Mouse (Mus musculus): ENCODE measurements at regions not wholly inside any gene's neighbourhood (a gene's known extent, or its start where the extent isn't known, plus 50 kb on each side); places are given as distances from the start of the nearest gene placed in this dataset.

- DNase-seq (ENCODE audit: low spot score), result no peak
Measured at GRCm38 (mm10) chr14:62084047-62084446, 208.3 kb upstream of the Rnaseh2b start.

DNA sequence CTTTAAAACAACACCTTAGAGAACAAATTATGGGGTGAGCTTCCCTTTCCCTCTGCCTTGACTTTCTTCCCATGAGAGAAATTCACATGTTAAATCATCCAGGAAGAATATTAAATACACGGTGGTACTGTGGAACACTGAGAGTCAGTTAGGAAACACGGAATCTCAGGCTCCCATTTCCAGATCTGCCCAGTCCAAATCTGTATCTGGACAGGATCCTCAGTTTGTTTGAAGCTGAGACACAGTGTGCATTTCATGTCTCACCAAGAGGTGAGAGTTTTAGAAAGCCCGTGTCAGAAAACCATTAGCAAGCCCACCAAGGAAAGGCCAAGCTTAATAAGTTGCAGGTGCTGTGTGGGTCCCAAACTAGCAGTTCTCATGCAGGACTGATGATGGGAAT is 204.2 kb upstream of the Rnaseh2b start:
- no peak for DNase-seq (ENCODE audit: low spot score)

- no peak for DNase-seq (ENCODE audit: low spot score)
Measured at GRCm38 (mm10) chr14:62117532-62117931, 174.9 kb upstream of the Rnaseh2b start.

- DNase-seq (ENCODE audit: low spot score), result no peak
Measured at GRCm38 (mm10) chr14:62118542-62118953, 173.8 kb upstream of the Rnaseh2b start.

GRCm38 (mm10) chr14:62128918-62129317 is 163.5 kb upstream of the Rnaseh2b start:
- no peak for DNase-seq (ENCODE audit: low spot score)

- no peak for DNase-seq (ENCODE audit: low spot score)
Measured at GRCm38 (mm10) chr14:62132353-62132816, 160.0 kb upstream of the Rnaseh2b start.

DNA sequence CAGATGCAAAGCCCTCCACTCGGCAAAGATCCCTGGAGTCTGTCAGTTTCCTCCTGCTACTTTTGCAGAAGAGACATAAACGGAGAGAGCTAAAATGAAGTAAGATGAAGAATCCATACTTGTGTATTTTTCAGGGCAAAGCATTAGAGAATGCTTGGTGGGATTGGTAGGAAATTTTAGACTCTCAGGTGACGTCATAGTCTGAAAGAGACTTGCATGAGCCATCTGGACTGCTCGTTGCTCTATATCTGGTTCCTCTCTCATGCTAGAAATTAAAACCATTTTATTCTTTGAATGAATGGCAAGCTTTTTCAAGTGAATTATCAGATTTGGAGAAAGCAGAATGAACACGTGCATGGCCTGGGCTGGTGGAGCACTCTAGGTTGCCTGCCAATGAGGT is 154.4 kb upstream of the Rnaseh2b start:
- no peak for DNase-seq (ENCODE audit: low spot score)

- DNase-seq (ENCODE audit: low spot score), result no peak
Measured at GRCm38 (mm10) chr14:62144385-62145030, 147.9 kb upstream of the Rnaseh2b start.

GRCm38 (mm10) chr14:62157038-62157716 is 135.2 kb upstream of the Rnaseh2b start:
- no peak for DNase-seq (ENCODE audit: low spot score)

DNA sequence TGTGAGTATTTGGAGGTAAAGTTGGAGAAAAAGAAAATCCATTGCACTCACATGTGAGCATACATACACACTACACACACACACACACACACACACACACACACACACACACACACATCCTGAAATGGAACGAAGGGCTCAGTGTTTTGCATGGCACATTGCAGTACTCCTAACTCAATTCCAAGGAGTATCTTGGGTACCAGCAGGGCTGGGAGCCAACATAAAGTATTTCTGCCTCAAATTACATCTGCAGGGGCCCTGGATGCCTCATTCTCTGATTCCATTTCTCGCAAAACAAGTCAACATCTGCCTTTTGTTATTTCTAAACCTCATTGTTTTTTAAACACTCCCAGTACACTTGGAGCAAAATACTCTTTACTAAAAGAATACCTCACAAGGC is 132.7 kb upstream of the Rnaseh2b start:
- no peak for DNase-seq (ENCODE audit: low spot score)

GRCm38 (mm10) chr14:62163120-62163796 is 129.1 kb upstream of the Rnaseh2b start:
- DNase-seq (ENCODE audit: low spot score), result peak; percentile 58

GRCm38 (mm10) chr14:62164918-62165317 is 127.5 kb upstream of the Rnaseh2b start:
- DNase-seq (ENCODE audit: low spot score), result no peak

DNA sequence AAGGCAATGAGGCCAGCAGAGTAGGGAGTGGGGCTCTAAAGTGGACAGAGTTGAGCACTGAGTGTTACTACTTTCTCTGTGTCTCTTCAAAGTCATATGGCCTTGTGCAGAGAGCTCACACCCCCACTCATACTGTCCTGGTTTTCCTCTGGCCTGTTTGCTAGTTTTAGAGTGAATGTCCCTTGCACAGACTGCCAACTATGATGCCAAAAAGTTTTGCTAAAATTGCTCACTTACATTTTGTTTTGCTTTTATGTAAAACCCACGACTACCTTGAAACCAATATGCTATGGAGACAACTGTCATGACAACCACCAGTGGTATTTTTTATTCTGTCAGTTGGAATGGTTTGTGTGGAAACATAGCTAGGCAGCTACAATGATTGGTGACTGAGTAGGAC is 126.4 kb upstream of the Rnaseh2b start:
- no peak for DNase-seq (ENCODE audit: low spot score)

- no peak for DNase-seq (ENCODE audit: low spot score)
Measured at GRCm38 (mm10) chr14:62166596-62166995, 125.8 kb upstream of the Rnaseh2b start.

DNA sequence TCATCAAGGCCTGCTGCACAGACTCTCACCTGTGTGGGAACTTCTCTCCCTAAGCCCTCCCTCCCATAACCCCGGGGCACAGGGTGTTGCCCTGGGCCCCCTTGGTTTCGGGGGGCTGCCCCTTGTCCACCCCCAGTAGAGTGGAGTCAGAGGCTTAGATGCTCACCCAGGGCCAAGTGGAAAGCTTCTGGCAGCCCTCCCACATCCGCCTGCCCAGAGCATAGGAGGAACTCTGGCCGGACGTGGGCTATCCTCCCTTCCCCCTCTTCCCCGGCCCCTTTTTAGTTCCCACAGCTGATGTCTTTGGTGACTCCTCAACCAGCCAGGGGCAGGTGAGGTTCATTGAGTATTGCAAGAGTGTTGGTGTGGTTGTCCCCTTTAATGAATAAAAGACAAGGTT is 125.3 kb upstream of the Rnaseh2b start:
- DNase-seq (ENCODE audit: low spot score), result no peak

GRCm38 (mm10) chr14:62168711-62169110 is 123.7 kb upstream of the Rnaseh2b start:
- DNase-seq (ENCODE audit: low spot score), result no peak

DNA sequence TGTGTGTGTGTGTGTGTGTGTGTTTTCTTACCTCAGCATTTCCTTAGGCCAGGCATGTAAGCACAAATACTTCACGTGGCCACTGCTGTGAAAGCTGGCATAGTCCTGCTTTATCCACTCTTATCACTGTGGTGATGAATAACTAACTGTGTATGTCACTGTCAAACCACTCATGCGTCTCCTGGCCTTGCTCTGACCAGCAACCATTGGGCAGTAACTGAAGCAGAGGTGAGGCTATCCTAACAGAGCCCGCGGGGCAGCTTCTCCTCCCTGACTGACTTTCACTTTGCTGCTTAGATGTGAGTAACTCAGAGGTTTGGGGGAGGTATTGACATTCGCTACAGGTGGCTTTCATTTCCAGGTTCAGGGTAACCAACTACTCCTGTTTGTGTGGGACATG is 122.0 kb upstream of the Rnaseh2b start:
- no peak for DNase-seq (ENCODE audit: low spot score)

DNA sequence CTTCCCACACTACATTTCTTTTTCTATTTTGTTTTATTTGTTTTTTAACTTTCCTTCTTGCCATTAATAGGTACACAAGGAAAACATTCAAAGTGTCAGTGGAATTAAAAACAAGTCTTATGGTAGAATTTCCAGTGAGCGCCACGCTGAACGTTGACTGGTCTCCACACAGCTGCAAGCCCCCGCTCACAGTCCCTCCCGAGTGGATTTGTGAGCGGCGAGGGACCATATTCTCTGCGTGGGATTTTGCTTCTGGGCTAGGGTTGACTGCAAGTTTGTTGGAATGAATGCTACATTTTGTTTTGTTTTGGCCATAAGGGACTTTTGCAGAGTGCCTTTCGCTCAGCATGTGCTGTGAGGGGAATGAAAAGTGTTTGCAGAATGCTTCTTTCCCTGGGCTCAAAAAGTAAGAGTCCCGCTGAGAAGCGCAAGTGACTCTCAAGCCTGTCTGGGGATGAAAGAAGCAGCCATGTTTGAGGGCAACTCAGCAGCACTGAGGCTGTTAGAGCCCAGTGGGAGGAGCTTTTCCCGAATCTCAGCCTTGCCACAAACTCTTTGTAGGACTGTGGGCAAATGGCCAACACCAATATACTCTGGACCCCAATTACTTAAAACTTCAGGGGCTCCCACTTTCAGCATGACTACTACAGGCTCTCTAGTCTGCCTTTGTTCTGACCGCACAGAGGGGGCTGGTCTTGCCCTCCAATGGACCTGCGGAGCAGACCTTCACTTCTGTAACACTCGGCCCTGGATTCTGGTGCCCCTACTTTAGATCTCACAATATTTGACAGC is 120.9 kb upstream of the Rnaseh2b start:
- DNase-seq (ENCODE audit: low spot score), result no peak

DNA sequence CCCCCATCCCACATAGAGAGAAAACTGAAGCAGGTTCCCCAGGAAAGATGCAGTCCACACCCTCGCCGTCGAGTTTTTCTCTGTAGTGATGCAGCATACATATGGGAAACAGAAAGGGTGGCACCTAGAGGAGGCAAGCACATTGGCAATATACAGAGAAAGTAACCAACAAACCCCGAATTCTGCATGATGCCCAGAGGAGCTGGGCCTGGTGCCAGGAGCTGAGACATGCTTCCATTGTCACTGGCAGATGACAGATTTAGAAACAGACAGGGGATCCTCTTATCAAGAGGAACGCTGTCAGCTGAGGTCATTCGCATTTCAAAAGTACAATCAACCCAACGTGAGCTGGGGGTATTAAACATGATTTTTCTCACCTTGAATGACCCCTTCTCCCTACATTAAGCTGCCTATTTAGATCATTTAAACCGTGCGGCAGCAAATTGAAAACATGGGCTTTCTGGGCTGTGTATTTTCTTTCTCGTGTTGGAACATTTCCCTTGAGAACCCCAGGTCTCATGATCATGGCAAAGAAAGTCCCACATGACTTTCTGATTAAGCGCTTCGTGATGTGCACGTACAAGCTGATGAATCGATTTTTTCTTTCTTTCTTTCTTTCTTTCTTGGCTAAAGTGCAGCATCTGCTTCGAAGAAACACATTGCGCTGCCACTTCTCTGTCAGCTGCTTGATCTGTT is 118.4 kb upstream of the Rnaseh2b start:
- no peak for DNase-seq (ENCODE audit: low spot score)

GRCm38 (mm10) chr14:62175384-62176048 is 116.9 kb upstream of the Rnaseh2b start:
- DNase-seq (ENCODE audit: low spot score), result no peak

DNA sequence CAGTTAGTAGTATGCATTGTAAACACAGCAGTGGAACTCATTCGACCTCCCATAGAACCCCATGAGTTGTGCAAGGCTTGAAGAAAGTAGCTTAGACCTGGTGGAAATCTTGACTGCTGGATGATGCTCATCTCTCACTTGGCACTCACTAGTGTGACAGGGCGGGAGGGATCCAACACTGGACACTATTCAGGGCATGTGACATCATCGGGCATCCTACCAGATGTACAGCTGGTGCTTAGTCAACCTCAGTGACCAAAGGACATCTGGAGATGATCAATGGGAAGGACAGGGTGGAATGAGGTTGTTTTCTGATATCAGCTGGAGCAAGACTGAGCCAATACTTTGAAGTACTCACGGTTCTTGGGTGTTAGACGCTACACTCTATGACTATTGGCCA is 114.9 kb upstream of the Rnaseh2b start:
- no peak for DNase-seq (ENCODE audit: low spot score)
